8 mouse cellular contexts compared by ENCODE assay signal in the genomic region with DNA sequence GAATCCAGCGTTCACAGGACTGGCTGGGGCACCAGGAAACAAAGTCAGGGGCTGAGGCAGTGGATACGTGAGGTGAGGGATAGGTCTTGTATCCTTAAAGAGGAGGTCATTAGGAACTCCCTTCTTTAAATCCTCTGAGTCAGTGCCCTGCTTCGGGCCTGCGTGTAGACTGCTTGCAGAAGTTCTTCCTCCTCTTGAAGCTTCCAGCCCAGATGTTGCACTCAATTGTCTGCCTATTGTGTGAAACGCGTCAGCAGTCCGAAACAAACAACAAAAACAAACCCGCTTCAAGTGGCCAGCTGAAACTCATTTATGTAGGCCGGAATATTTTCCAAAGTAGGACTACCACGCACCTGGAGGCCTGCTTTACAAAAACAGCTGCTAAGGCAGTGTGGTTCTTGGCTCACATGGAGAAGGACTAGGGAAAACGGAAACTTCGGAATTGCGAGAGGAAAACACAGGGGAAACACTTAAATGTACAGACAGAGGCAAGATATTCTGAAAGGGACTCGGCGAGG. TPM values are rescaled to one million over a fixed set of nuclear protein-coding genes. Genes with fewer than 3 reads are reported as not detected.
DNase-seq lines count a peak whose midpoint lies in the region; ATAC-seq lines count a peak whose summit lies in the region.

No protein-coding gene starts in this region.

- peak overlapping the region; percentile 49 for H3K4me2 ChIP-seq in lung, embryonic 16.5 days (ENCODE audit: low read depth, low read length)
- H3K4me2 ChIP-seq in liver, embryonic 12.5 days, result peak overlapping the region; percentile 36
- peak overlapping the region; percentile 46 for H3K4me2 ChIP-seq in stomach, embryonic 16.5 days (ENCODE audit: low read depth, low read length)

- WGBS in lung, embryonic 16.5 days, result 25% methylated on average over 15 of the region's 15 CpGs
- WGBS in liver, embryonic 12.5 days (ENCODE audit: insufficient replicate concordance), result 38% methylated on average over 15 of the region's 15 CpGs
- 30% methylated on average over 15 of the region's 15 CpGs for WGBS in stomach, embryonic 16.5 days

- no peak overlapping the region for H3K9ac ChIP-seq in lung, embryonic 16.5 days (ENCODE audit: low read length)
- H3K9ac ChIP-seq in liver, embryonic 12.5 days, result no peak overlapping the region
- 0 out of 2 replicates have a peak overlapping the region, but pooled peaks have one; percentile 7 for H3K9ac ChIP-seq in stomach, embryonic 16.5 days (ENCODE audit: low read length)

- H3K27me3 ChIP-seq in lung, embryonic 16.5 days (ENCODE audit: control insufficient read depth, insufficient read depth, low read depth, low read length), result no peaks in the 10 kb centered on the region
- peaks cover 20% of the 10 kb centered on the region for H3K27me3 ChIP-seq in liver, embryonic 12.5 days (replicated peaks)
- no peaks in the 10 kb centered on the region for H3K27me3 ChIP-seq in stomach, embryonic 16.5 days (ENCODE audit: control insufficient read depth, insufficient read depth, low read length)

- ATAC-seq in lung, embryonic 16.5 days (ENCODE audit: low read depth), result peak; percentile 21; the same call in 1 of the 2 replicates
- 0 out of 2 replicates have a peak, but pooled peaks have one; percentile 1 for ATAC-seq in granulocyte monocyte progenitor cell, adult 5-6 weeks (replicated peaks; ENCODE audit: poor library complexity, severe bottlenecking)
- no peak for ATAC-seq in liver, embryonic 12.5 days
- no peak for ATAC-seq in stomach, embryonic 16.5 days (ENCODE audit: insufficient read depth, low FRiP score)

- peaks cover 5% of the 10 kb centered on the region; the same call in 1 of the 2 replicates for H3K4me1 ChIP-seq in lung, embryonic 16.5 days (replicated peaks; ENCODE audit: control insufficient read depth, insufficient read depth, low read length)
- peaks cover 3% of the 10 kb centered on the region; the same call in 1 of the 2 replicates for H3K4me1 ChIP-seq in liver, embryonic 12.5 days
- H3K4me1 ChIP-seq in stomach, embryonic 16.5 days (ENCODE audit: control insufficient read depth, insufficient read depth, low read length), result peaks cover 11% of the 10 kb centered on the region

- H3K9me3 ChIP-seq in lung, embryonic 16.5 days (ENCODE audit: control insufficient read depth, low read length), result no peaks in the 10 kb centered on the region
- no peaks in the 10 kb centered on the region for H3K9me3 ChIP-seq in liver, embryonic 12.5 days (replicated peaks)
- no peaks in the 10 kb centered on the region for H3K9me3 ChIP-seq in stomach, embryonic 16.5 days (replicated peaks; ENCODE audit: control insufficient read depth, low read length)

- no peak for DNase-seq in lung, postnatal 4 days
- DNase-seq in adrenal gland, adult 18-20 months (ENCODE audit: low spot score in 2 of 2), result no peak
- DNase-seq in spleen, postnatal 14 days (ENCODE audit: low spot score in 2 of 2), result no peak
- DNase-seq in kidney, adult 18-20 months, result no peak

- H3K36me3 ChIP-seq in lung, embryonic 16.5 days (ENCODE audit: control insufficient read depth, insufficient read depth, low read length), result no peaks in the 10 kb centered on the region
- no peaks in the 10 kb centered on the region for H3K36me3 ChIP-seq in liver, embryonic 12.5 days
- H3K36me3 ChIP-seq in stomach, embryonic 16.5 days (ENCODE audit: control insufficient read depth, insufficient read depth, low read length), result no peaks in the 10 kb centered on the region

- peak overlapping the region; percentile 26 for H3K4me3 ChIP-seq in lung, embryonic 16.5 days (ENCODE audit: low read length)
- no peak overlapping the region for H3K4me3 ChIP-seq in liver, embryonic 12.5 days
- peak overlapping the region; percentile 26; the same call in 1 of the 2 replicates for H3K4me3 ChIP-seq in stomach, embryonic 16.5 days (replicated peaks; ENCODE audit: low read length)

- H3K27ac ChIP-seq in lung, embryonic 16.5 days (ENCODE audit: low read length), result no peak overlapping the region
- no peak overlapping the region for H3K27ac ChIP-seq in liver, embryonic 12.5 days
- no peak overlapping the region for H3K27ac ChIP-seq in stomach, embryonic 16.5 days (ENCODE audit: low read length)

RNA-seq across cellular contexts. Expression of gene Dars, which starts 55.6 kb away (rescaled TPM):
- polyA plus RNA-seq in lung, embryonic 16.5 days (2015; fragmentation: Nextera tagmentation; extraction: Ambion mirVana), result 157 and 167 TPM in 2 replicates
- total RNA-seq in granulocyte monocyte progenitor cell, adult 5-6 weeks (2014; fragmentation: Nextera tagmentation), result 170 and 189 TPM in 2 replicates
- 304 and 334 TPM in 2 replicates for total RNA-seq in granulocyte monocyte progenitor cell, adult 5-6 weeks (2017)
- polyA plus RNA-seq in liver, embryonic 12.5 days (2016; fragmentation: Nextera tagmentation; extraction: Ambion mirVana), result 161 and 166 TPM in 2 replicates
- 156 and 178 TPM in 2 replicates for polyA plus RNA-seq in stomach, embryonic 16.5 days (2015; fragmentation: Nextera tagmentation; extraction: Ambion mirVana)
- total RNA-seq in adrenal gland, adult 18-20 months (2021), result 10 to 100 TPM; 66.6 to 78.3 TPM

Comparison
In these comparisons a context has a peak if more than half of its experiments do, and no peak if none do; other contexts are left out.
1. ATAC-seq: peak in lung, embryonic 16.5 days (single experiment) and granulocyte monocyte progenitor cell, adult 5-6 weeks (single experiment); none in liver, embryonic 12.5 days (single experiment) and stomach, embryonic 16.5 days (single experiment).
2. Peak in every context shown above with its lines, with median percentiles within 50 percentile points of each other: H3K4me2 ChIP-seq.